Mouse (Mus musculus): ENCODE results near the gene Uchl1.

The Uchl1 gene

GRCm38 (mm10) chr5:66675983-66676382, at the start of gene Uchl1:
Gene Uchl1 (plus strand): TSS chr5:66676091.
- TF ChIP-seq POU5F1 (IDR thresholded peaks at IDR 0.05; ENCODE audit: borderline replicate concordance, low read length) (no peak), NANOG (IDR thresholded peaks at IDR 0.05; ENCODE audit: borderline replicate concordance, low read length) (no peak), CTCF (conservative IDR thresholded peaks at IDR 0.05; ENCODE audit: low read length) (no peak)
- Histone ChIP-seq H3K4me1 (replicated peaks; ENCODE audit: low read depth, low read length) (peaks cover 42% of the 10 kb centered on the region), H3K4me3 (replicated peaks; ENCODE audit: low read length) (peak within 1 kb of the TSS; percentile 92), H3K36me3 (ENCODE audit: insufficient read depth, low read length) (peaks cover 34% of the 10 kb centered on the region), H3K27me3 (ENCODE audit: insufficient read depth, low read length) (peaks cover 13% of the 10 kb centered on the region), H3K9me3 (ENCODE audit: low read length) (no peaks in the 10 kb centered on the region)

DNA sequence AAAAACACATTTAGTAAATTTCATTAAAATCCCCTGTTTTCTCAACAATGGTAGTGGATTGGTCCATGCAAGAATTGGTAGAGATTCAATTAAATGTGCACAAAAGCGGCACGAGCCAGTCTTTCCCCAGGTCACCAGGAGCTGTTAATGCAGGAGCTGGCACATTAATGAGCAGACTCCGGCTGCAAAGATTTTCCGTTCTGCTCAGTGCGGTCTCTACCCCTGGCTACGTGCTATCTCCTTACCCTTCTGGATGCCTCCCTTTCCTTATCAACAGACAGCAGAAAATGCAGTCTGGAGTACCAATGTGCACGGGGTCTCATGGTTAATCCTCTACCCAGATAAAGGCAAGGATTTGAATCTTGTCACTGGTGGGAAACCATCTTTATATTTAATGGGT, 48.1 kb upstream of the Uchl1 start:
- Histone ChIP-seq H3K27me3 (ENCODE audit: insufficient read depth, low read length) (no peaks in the 10 kb centered on the region), H3K4me3 (replicated peaks; ENCODE audit: low read length) (no peak overlapping the region), H3K36me3 (ENCODE audit: insufficient read depth, low read length) (no peaks in the 10 kb centered on the region), H3K4me1 (replicated peaks; ENCODE audit: low read depth, low read length) (no peaks in the 10 kb centered on the region), H3K9me3 (ENCODE audit: low read length) (peaks cover 39% of the 10 kb centered on the region)
- TF ChIP-seq CTCF (conservative IDR thresholded peaks at IDR 0.05; ENCODE audit: low read length) (no peak), NANOG (IDR thresholded peaks at IDR 0.05; ENCODE audit: borderline replicate concordance, low read length) (no peak), POU5F1 (IDR thresholded peaks at IDR 0.05; ENCODE audit: borderline replicate concordance, low read length) (no peak)

DNA sequence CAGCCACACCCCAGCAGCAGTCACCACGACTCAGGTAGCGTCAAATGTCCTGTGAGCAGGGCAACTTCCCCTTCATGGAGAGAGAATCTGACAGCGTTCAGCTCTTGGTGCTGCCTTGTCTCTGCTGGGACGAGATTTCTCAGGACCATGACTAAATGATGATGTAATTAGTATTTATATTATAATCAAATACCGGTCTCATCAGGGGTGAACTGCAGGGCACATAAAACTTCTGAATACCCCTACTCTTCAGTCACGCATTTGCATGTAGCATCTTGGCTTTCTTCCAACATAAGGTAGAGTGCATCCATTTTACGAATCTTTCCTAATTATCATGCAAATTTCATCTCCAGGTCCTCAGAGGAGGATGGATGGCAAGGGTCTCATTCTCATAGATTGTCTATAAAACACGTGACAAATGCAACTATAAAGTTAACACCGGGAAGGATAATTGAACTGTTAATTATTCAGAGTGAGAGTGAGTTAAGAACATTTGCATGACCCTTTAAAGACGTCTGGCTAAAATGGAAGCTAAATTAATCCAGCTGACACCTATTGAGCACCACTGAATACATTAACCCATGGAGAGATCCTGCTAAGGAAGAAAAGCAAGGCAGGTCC, 40.3 kb upstream of the Uchl1 start:
- Histone ChIP-seq H3K27me3 (ENCODE audit: insufficient read depth, low read length) (no peaks in the 10 kb centered on the region), H3K4me1 (replicated peaks; ENCODE audit: low read depth, low read length) (no peaks in the 10 kb centered on the region), H3K4me3 (replicated peaks; ENCODE audit: low read length) (no peak overlapping the region), H3K36me3 (ENCODE audit: insufficient read depth, low read length) (no peaks in the 10 kb centered on the region), H3K9me3 (ENCODE audit: low read length) (no peaks in the 10 kb centered on the region)
- TF ChIP-seq NANOG (IDR thresholded peaks at IDR 0.05; ENCODE audit: borderline replicate concordance, low read length) (no peak), CTCF (conservative IDR thresholded peaks at IDR 0.05; ENCODE audit: low read length) (no peak), POU5F1 (IDR thresholded peaks at IDR 0.05; ENCODE audit: borderline replicate concordance, low read length) (no peak)

DNA sequence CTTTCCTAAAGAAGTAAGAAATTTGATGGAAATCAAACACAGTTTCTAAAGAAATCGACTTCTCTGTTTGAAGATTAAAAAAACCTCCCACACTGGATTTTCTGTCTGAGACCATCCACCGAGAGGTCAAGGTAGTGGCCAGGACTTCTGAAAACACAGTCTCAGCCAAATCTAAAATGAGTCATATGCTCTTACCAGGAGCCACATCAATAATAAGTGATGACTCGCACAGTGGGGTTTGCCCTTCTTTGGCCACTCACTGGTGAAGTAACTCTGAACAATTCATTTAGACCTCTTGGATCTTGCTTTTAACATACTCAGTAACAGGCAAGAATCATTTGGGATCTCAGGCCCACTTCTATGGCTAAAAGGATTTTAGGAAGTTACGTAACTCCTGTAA, 33.7 kb upstream of the Uchl1 start:
- no peaks in the 10 kb centered on the region for H3K27me3 ChIP-seq (ENCODE audit: insufficient read depth, low read length)
- no peaks in the 10 kb centered on the region for H3K4me1 ChIP-seq (replicated peaks; ENCODE audit: low read depth, low read length)
- TF ChIP-seq POU5F1 (IDR thresholded peaks at IDR 0.05; ENCODE audit: borderline replicate concordance, low read length): no peak
- TF ChIP-seq NANOG (IDR thresholded peaks at IDR 0.05; ENCODE audit: borderline replicate concordance, low read length): no peak
- TF ChIP-seq CTCF (conservative IDR thresholded peaks at IDR 0.05; ENCODE audit: low read length): no peak
- no peak overlapping the region for H3K4me3 ChIP-seq (replicated peaks; ENCODE audit: low read length)
- peaks cover 6% of the 10 kb centered on the region; the same call in 1 of the 2 replicates for H3K9me3 ChIP-seq (ENCODE audit: low read length)
- no peaks in the 10 kb centered on the region for H3K36me3 ChIP-seq (ENCODE audit: insufficient read depth, low read length)

GRCm38 (mm10) chr5:66643260-66643659, 32.6 kb upstream of the Uchl1 start:
- Histone ChIP-seq H3K27me3 (ENCODE audit: insufficient read depth, low read length) (no peaks in the 10 kb centered on the region), H3K4me1 (replicated peaks; ENCODE audit: low read depth, low read length) (no peaks in the 10 kb centered on the region), H3K4me3 (replicated peaks; ENCODE audit: low read length) (no peak overlapping the region), H3K9me3 (ENCODE audit: low read length) (peaks cover 6% of the 10 kb centered on the region; the same call in 1 of the 2 replicates), H3K36me3 (ENCODE audit: insufficient read depth, low read length) (no peaks in the 10 kb centered on the region)
- TF ChIP-seq CTCF (conservative IDR thresholded peaks at IDR 0.05; ENCODE audit: low read length) (no peak), POU5F1 (IDR thresholded peaks at IDR 0.05; ENCODE audit: borderline replicate concordance, low read length) (no peak), NANOG (IDR thresholded peaks at IDR 0.05; ENCODE audit: borderline replicate concordance, low read length) (no peak)

DNA sequence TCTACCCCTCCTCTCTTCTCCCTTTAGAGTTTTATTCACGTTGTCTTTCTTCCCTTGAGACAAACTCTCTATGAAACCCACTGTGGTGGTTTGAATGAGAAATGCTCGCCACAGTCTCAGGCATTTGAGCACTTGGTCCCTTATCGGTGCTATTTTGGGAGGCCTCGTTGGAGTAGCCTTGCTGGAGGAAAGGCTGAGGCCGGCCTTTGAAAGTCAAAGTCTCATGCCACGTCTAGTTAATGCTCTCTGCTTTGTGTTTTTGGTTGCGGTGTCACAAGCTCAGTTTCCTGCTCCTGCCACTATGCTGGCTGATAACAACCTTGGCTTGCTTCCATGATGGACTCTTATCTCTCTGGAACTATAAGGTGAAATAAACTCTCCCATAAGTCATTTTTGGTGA, 28.4 kb upstream of the Uchl1 start:
- Histone ChIP-seq H3K9me3 (ENCODE audit: low read length) (no peaks in the 10 kb centered on the region), H3K36me3 (ENCODE audit: insufficient read depth, low read length) (no peaks in the 10 kb centered on the region), H3K27me3 (ENCODE audit: insufficient read depth, low read length) (no peaks in the 10 kb centered on the region), H3K4me1 (replicated peaks; ENCODE audit: low read depth, low read length) (peaks cover 6% of the 10 kb centered on the region), H3K4me3 (replicated peaks; ENCODE audit: low read length) (no peak overlapping the region)
- no peak for TF ChIP-seq POU5F1 (IDR thresholded peaks at IDR 0.05; ENCODE audit: borderline replicate concordance, low read length)
- TF ChIP-seq NANOG (IDR thresholded peaks at IDR 0.05; ENCODE audit: borderline replicate concordance, low read length): no peak
- TF ChIP-seq CTCF (conservative IDR thresholded peaks at IDR 0.05; ENCODE audit: low read length): no peak

DNA sequence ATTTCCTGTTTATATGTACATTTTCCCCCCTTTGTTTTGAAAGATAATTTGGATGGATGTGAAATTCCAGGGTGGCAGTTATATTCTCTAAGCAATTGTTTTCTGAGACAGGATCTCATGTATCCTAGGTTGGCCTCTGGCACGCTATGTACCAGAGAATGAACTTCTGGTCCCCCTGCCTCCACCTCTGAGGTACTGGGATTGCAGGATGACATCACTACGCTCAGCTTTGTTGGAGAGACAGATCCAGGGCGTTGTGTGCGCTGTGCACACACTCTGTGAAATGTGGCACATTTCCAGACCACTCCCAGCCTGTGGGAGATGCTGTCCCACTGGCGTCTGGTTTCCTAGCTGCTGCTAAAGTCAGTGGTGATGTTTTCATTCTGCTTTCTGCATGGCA, 21.7 kb upstream of the Uchl1 start:
- Histone ChIP-seq H3K4me1 (replicated peaks; ENCODE audit: low read depth, low read length) (peaks cover 12% of the 10 kb centered on the region), H3K27me3 (ENCODE audit: insufficient read depth, low read length) (no peaks in the 10 kb centered on the region), H3K9me3 (ENCODE audit: low read length) (no peaks in the 10 kb centered on the region), H3K36me3 (ENCODE audit: insufficient read depth, low read length) (no peaks in the 10 kb centered on the region), H3K4me3 (replicated peaks; ENCODE audit: low read length) (no peak overlapping the region)
- no peak for TF ChIP-seq NANOG (IDR thresholded peaks at IDR 0.05; ENCODE audit: borderline replicate concordance, low read length)
- no peak for TF ChIP-seq CTCF (conservative IDR thresholded peaks at IDR 0.05; ENCODE audit: low read length)
- no peak for TF ChIP-seq POU5F1 (IDR thresholded peaks at IDR 0.05; ENCODE audit: borderline replicate concordance, low read length)

- H3K9me3 ChIP-seq (ENCODE audit: low read length): no peaks in the 10 kb centered on the region
- TF ChIP-seq POU5F1 (IDR thresholded peaks at IDR 0.05; ENCODE audit: borderline replicate concordance, low read length) (no peak), NANOG (IDR thresholded peaks at IDR 0.05; ENCODE audit: borderline replicate concordance, low read length) (no peak)
- peaks cover 28% of the 10 kb centered on the region for H3K36me3 ChIP-seq (ENCODE audit: insufficient read depth, low read length)
- H3K27me3 ChIP-seq (ENCODE audit: insufficient read depth, low read length): peaks cover 13% of the 10 kb centered on the region
- peak overlapping the region; percentile 92 for H3K4me3 ChIP-seq (replicated peaks; ENCODE audit: low read length)
- peaks cover 42% of the 10 kb centered on the region for H3K4me1 ChIP-seq (replicated peaks; ENCODE audit: low read depth, low read length)
Observed at GRCm38 (mm10) chr5:66675189-66675890, 551 bp upstream of the Uchl1 start.

Data from E14TG2a.4 (cell line).